In the genomic region with DNA sequence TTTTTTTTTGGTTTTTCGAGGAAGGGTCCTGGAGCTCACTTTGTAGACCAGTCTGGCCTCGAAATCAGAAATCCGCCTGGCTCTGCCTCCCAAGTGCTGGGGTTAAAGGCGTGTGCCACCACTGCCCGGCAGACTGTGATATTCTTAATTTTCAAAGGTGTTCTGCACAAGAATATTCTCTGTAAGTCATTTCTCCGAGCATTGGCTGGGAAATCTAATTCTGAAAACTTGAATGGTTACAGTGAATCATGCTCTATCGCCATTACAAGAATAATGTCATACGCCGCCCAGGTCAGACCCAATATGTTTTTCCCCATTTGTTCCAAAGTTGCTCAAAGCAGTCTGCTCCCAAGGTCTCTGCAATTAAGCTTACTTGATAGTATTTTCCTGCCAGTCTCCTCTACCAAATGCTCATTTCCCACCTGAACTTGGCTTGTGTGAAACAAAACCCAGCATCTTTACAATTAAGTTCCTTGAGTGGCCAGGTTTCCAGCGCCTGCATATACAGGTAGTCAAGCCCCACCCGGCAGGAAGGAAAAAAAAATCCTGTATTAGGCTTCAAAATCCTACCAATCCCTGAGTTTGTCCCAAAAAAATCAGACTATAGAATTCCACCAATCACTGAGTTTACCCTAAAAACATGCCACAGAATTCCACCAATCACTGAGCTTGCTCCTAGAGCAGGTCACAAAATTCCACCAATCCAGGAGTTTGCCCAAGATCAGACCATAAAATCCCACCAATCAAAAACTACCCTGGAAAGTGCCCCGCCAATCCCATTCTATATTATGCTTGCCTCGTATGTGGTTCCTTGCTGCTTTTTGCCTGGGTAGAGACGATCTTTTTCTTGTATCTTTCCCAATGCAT, we compare ENCODE assay signal across 8 mouse cellular contexts. TPM values are rescaled to one million over a fixed set of nuclear protein-coding genes. Genes with fewer than 3 reads are reported as not detected.
DNase-seq lines count a peak whose midpoint lies in the region; ATAC-seq and TF ChIP-seq lines count a peak whose summit lies in the region.

A gene (minus strand): TSS at position 51 of the 867 bp plus-strand sequence.

- peak within 1 kb of the TSS; percentile 71 for H3K27ac ChIP-seq in liver, adult 2 months (replicated peaks; ENCODE audit: insufficient read depth, low read depth, low read length)
- H3K27ac ChIP-seq in forebrain, embryonic 15.5 days (replicated peaks), result peak within 1 kb of the TSS; percentile 87

- H3K4me3 ChIP-seq in liver, adult 2 months (ENCODE audit: insufficient read depth, low read depth, low read length), result peak within 1 kb of the TSS; percentile 84
- H3K4me3 ChIP-seq in forebrain, embryonic 15.5 days, result peak within 1 kb of the TSS; percentile 65

- peaks cover 4% of the 10 kb centered on the region; the same call in 1 of the 2 replicates for H3K4me1 ChIP-seq in liver, adult 2 months (ENCODE audit: control insufficient read depth, insufficient read depth, low read length)
- peaks cover 12% of the 10 kb centered on the region for H3K4me1 ChIP-seq in forebrain, embryonic 15.5 days

- intact Hi-C loops in left cerebral cortex, postnatal 10 days (cut with DNase I), result no loop called here

- no peak for DNase-seq in liver, adult 2 months (ENCODE audit: extremely low read depth, low read depth, low spot score)
- no peak for DNase-seq in liver
- DNase-seq in adrenal gland, postnatal 25 days, result no peak
- no peak for DNase-seq in left cerebral cortex, postnatal 10 days (ENCODE audit: extremely low spot score in 1 of 2, low spot score in 2 of 2)
- no peak for DNase-seq in frontal cortex, postnatal 36 days (ENCODE audit: low spot score in 2 of 2)
- DNase-seq in kidney, postnatal 4 days, result no peak

- H3K4me2 ChIP-seq in forebrain, embryonic 15.5 days (replicated peaks), result peak within 1 kb of the TSS; percentile 74

- WGBS in liver, adult 2 months, result 80% methylated on average over 14 of the region's 14 CpGs
- 75% methylated on average over 14 of the region's 14 CpGs for WGBS in forebrain, embryonic 15.5 days

- TF ChIP-seq POLR2A in liver, adult 2 months (IDR thresholded peaks at IDR 0.05; ENCODE audit: extremely low read depth, insufficient read depth, low read length), result no peak

- H3K9ac ChIP-seq in liver, adult 2 months (ENCODE audit: low read depth, low read length), result peak within 1 kb of the TSS; percentile 88
- peak within 1 kb of the TSS; percentile 74 for H3K9ac ChIP-seq in forebrain, embryonic 15.5 days (replicated peaks)

- H3K27me3 ChIP-seq in liver, adult 2 months (ENCODE audit: control insufficient read depth, insufficient read depth, low read length), result no peaks in the 10 kb centered on the region
- no peaks in the 10 kb centered on the region for H3K27me3 ChIP-seq in forebrain, embryonic 15.5 days

- 0 out of 2 replicates have a peak, but pooled peaks cover 2% of the 10 kb centered on the region for H3K36me3 ChIP-seq in liver, adult 2 months (ENCODE audit: control insufficient read depth, insufficient read depth, low read length)
- peaks cover 6% of the 10 kb centered on the region; the same call in 1 of the 2 replicates for H3K36me3 ChIP-seq in forebrain, embryonic 15.5 days

- no peak for ATAC-seq in forebrain, embryonic 15.5 days (replicated peaks)
- no peak for ATAC-seq in monocyte, adult 5-6 weeks (replicated peaks; ENCODE audit: insufficient number of reproducible peaks, low FRiP score, low TSS enrichment, poor library complexity, severe bottlenecking)

- no peak for TF ChIP-seq CTCF in liver, adult 2 months (IDR thresholded peaks at IDR 0.05; ENCODE audit: low read depth, low read length)

- H3K79me2 ChIP-seq in liver, adult 2 months (ENCODE audit: control insufficient read depth, insufficient read depth, low read length), result peaks cover 6% of the 10 kb centered on the region; the same call in 1 of the 2 replicates

- no peaks in the 10 kb centered on the region for H3K9me3 ChIP-seq in forebrain, embryonic 15.5 days

RNA-seq across cellular contexts. Expression of the gene that starts here (rescaled TPM):
- total RNA-seq in liver, adult 2 months (2014; rRNA removed), result 8.8 and 10.2 TPM in 2 replicates
- 14.7 and 22.0 TPM in 2 replicates for polyA plus RNA-seq in liver, adult 2 months (2012; rRNA removed)
- 20.4 and 21.9 TPM in 2 replicates for total RNA-seq in adrenal gland, postnatal 25 days (2021)
- 34.6 and 35.1 TPM in 2 replicates for polyA plus RNA-seq in forebrain, embryonic 15.5 days (2015; fragmentation: Nextera tagmentation; extraction: Ambion mirVana)
- 10 to 100 TPM; 16.1 to 19.9 TPM for total RNA-seq in left cerebral cortex, postnatal 10 days (2021)
- 25.5 to 38.4 TPM (median 28.7 TPM) in 3 replicates for total RNA-seq in monocyte, adult 5-6 weeks (2017)
